Mouse (Mus musculus) liver, embryonic 11.5 days (tissue): Measurements from ENCODE around the gene Olfr1381. TPM values are rescaled to one million over a fixed set of nuclear protein-coding genes. Genes with fewer than 3 reads are reported as not detected.
"Not testable (repeated sequence)": the region's sequence is repeated elsewhere in the genome, so short reads cannot be mapped to it uniquely, and the experiment has no call there.

Source experiments
- ATAC-seq: fragments of 200-750 bp; cut with Nextera tagmentation; replicated peaks from 2 replicates; pipeline ENCODE4 v1.8.0; 2017; ENCODE audit warnings: moderate number of reproducible peaks, mild to moderate bottlenecking, moderate TSS enrichment, moderate library complexity; ENCODE audit not compliant: low FRiP score
- DNase-seq: peaks from one replicate; pipeline ENCODE4 v3.0.0-alpha.2; 2017; ENCODE audit warnings: low spot score
- H3K27ac ChIP-seq: fragments of 300-500 bp; sonication (generic); 2 replicates; pipeline ENCODE4 v1.5.1; 2014; ENCODE audit warnings: mild to moderate bottlenecking, low read depth, low read length, control low read depth
- H3K27me3 ChIP-seq: fragments of 300-500 bp; sonication (generic); replicated peaks from 2 replicates; pipeline ENCODE4 v1.6.1; 2014; ENCODE audit warnings: low read length, mixed read lengths; ENCODE audit not compliant: control insufficient read depth, insufficient read depth
- H3K36me3 ChIP-seq: fragments of 300-500 bp; sonication (generic); 2 replicates; pipeline ENCODE4 v1.6.1; 2014; ENCODE audit warnings: mild to moderate bottlenecking, low read length, moderate library complexity, mixed read lengths; ENCODE audit not compliant: control insufficient read depth, insufficient read depth
- H3K4me1 ChIP-seq: fragments of 300-500 bp; sonication (generic); replicated peaks from 2 replicates; pipeline ENCODE4 v1.6.1; 2014; ENCODE audit warnings: low read length, mixed read lengths; ENCODE audit not compliant: control insufficient read depth, insufficient read depth
- H3K4me2 ChIP-seq: fragments of 300-500 bp; sonication (generic); 2 replicates; pipeline ENCODE4 v1.6.1; 2014; ENCODE audit warnings: mild to moderate bottlenecking, control low read depth, moderate library complexity
- H3K4me3 ChIP-seq: fragments of 300-500 bp; sonication (generic); 2 replicates; pipeline ENCODE4 v1.5.1; 2014; ENCODE audit warnings: low read depth, low read length, control low read depth
- H3K9ac ChIP-seq: fragments of 300-500 bp; sonication (generic); 2 replicates; pipeline ENCODE4 v1.6.1; 2014; ENCODE audit warnings: low read depth, low read length, control low read depth
- H3K9me3 ChIP-seq: fragments of 300-500 bp; sonication (generic); 2 replicates; pipeline ENCODE4 v1.6.1; 2016; ENCODE audit warnings: low read length, inconsistent platforms, mixed read lengths; ENCODE audit not compliant: control insufficient read depth
- WGBS: fragments of 180-500 bp; shearing (Covaris S2); extraction: QIAGEN DNeasy Blood & Tissue Kit; methylation state at CpG from one replicate; pipeline ENCODE4 v1.1.7; 2014; 5-methylcytosine and 5-hydroxymethylcytosine counted together
- polyA plus RNA-seq: library from polyadenylated mRNA; unstranded; fragments of >200 nt; fragmentation: Nextera tagmentation; extraction: Ambion mirVana; gene quantifications from 2 replicates; pipeline ENCODE4 v1.2.1, GENCODE M21; 2014

Gene Olfr1381
- polyA plus RNA-seq, 1 experiment from 2014 or later: not detected

DNA sequence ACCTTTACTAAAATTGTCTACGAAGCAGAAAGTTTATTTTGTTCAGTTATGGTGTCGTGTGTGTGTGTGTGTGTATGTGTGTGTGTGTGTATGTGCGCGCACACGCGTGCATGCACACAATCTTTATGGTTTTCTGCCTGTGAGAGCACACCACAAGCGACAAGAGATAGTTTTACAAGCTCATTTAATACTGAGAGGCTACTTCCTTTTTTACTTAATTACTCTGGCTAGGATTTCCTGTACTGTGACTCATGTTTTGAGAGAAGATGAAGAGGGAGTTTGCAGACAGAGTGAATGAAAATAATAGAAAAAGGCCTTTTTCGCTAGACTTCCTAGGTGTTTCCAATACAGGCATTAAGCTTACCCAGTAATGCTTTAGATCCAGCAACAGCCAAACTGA lies 37.2 kb downstream of the Olfr1381 start:
- not testable (repeated sequence) for H3K9ac ChIP-seq

GRCm38 (mm10) chr11:49590213-49590612 lies 47.0 kb downstream of the Olfr1381 start:
- Histone ChIP-seq H3K9me3 (no peaks in the 10 kb centered on the region), H3K4me3 (no peak overlapping the region), H3K4me2 (no peak overlapping the region), H3K27me3 (no peaks in the 10 kb centered on the region), H3K9ac (no peak overlapping the region), H3K36me3 (no peaks in the 10 kb centered on the region), H3K27ac (no peak overlapping the region), H3K4me1 (no peaks in the 10 kb centered on the region)
- 90% methylated on average over 19 of the region's 19 CpGs for WGBS
- no peak for ATAC-seq
- DNase-seq: no peak

More for the DNA sequence above, 37.2 kb downstream of the Olfr1381 start:
- not testable (repeated sequence) for ATAC-seq, H3K27ac ChIP-seq, DNase-seq, H3K4me1 ChIP-seq, H3K4me3 ChIP-seq, H3K4me2 ChIP-seq, H3K36me3 ChIP-seq, H3K27me3 ChIP-seq, H3K9me3 ChIP-seq
- 75% methylated on average over 8 of the region's 8 CpGs for WGBS

GRCm38 (mm10) chr11:49597149-49597548 lies 53.9 kb downstream of the Olfr1381 start:
- not testable (repeated sequence) for H3K4me2 ChIP-seq, H3K36me3 ChIP-seq, H3K27me3 ChIP-seq, H3K9me3 ChIP-seq, H3K4me1 ChIP-seq, H3K9ac ChIP-seq, H3K4me3 ChIP-seq, DNase-seq, ATAC-seq, H3K27ac ChIP-seq
- WGBS: 49% methylated on average over 2 of the region's 2 CpGs

Other genes with a start within 250 kb of the Olfr1381 start
- gene Olfr10, start 238.7 kb upstream of the Olfr1381 start, polyA plus RNA-seq: not detected in 2 replicates
- not detected in 2 replicates for gene Olfr1391, start 220.7 kb upstream of the Olfr1381 start, polyA plus RNA-seq
- not detected in 2 replicates for gene Olfr1390, start 208.3 kb upstream of the Olfr1381 start, polyA plus RNA-seq
- not detected in 2 replicates for gene Olfr1389, start 120.4 kb upstream of the Olfr1381 start, polyA plus RNA-seq
- gene Olfr1388, start 106.8 kb upstream of the Olfr1381 start, polyA plus RNA-seq: 0.19 and 0.21 TPM in 2 replicates
- not detected in 2 replicates for gene Olfr1387, start 88.1 kb upstream of the Olfr1381 start, polyA plus RNA-seq
- not detected in 2 replicates for gene Olfr1386, start 78.4 kb upstream of the Olfr1381 start, polyA plus RNA-seq
- gene Olfr1385, start 54.4 kb upstream of the Olfr1381 start, polyA plus RNA-seq: not detected in 2 replicates
- gene Olfr1384, start 36.7 kb upstream of the Olfr1381 start, polyA plus RNA-seq: not detected in 2 replicates
- not detected in 2 replicates for gene Olfr1383, start 23.8 kb upstream of the Olfr1381 start, polyA plus RNA-seq
- not detected in 2 replicates for gene Olfr1382, start 15.2 kb upstream of the Olfr1381 start, polyA plus RNA-seq
- not detected in 2 replicates for gene Olfr1380, start 13.4 kb downstream of the Olfr1381 start, polyA plus RNA-seq
- 9.2 and 9.9 TPM in 2 replicates for gene Flt4, start 65.8 kb downstream of the Olfr1381 start, polyA plus RNA-seq
- not detected in 2 replicates for gene Scgb3a1, start 120.2 kb downstream of the Olfr1381 start, polyA plus RNA-seq
- 34.8 and 35.9 TPM in 2 replicates for gene Cnot6, start 169.3 kb downstream of the Olfr1381 start, polyA plus RNA-seq